Mouse (Mus musculus) ES-E14 (cell line): ENCODE measurements at regions not wholly inside any gene's neighbourhood (a gene's known extent, or its start where the extent isn't known, plus 50 kb on each side); places are given as distances from the start of the nearest gene placed in this dataset.

Source experiments
- ZC3H11A ChIP-seq: IDR thresholded peaks from 2 replicates; pipeline ENCODE4 v1.6.1; 2012; ENCODE audit warnings: low read depth, mild to moderate bottlenecking, inconsistent platforms, low read length, borderline replicate concordance
- ZNF384 ChIP-seq: IDR thresholded peaks from 2 replicates; pipeline ENCODE4 v1.6.1; 2012; ENCODE audit warnings: low read depth, low read length, inconsistent platforms

GRCm38 (mm10) chr9:24888282-24888681 is 114.2 kb upstream of the Tbx20 start:
- TF ChIP-seq ZC3H11A (no peak), ZNF384 (no peak)
